Mouse (Mus musculus): Measurements from ENCODE around the gene Usp19.

Gene Usp19

DNA sequence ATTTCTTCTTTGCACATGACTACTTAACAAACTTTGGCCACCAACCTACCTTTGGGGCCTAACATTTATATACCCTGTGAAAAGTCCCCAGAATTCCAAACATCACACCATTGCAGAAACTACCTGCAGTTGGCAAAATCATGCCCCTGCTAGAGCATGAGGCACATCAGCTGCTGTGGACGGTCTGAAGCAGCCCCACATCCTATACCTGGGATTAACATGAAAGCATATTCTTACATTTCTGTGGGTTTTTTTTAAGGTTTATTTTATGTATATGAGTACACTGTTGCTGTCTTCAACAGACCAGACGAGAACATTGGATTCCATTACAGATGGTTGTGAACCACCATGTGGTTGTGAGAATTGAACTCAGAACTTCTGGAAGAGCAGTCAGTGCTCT, 24.2 kb upstream of the Usp19 start:
- no peak for DNase-seq (ENCODE audit: low read depth in 2 of 2, low spot score in 2 of 2)

- no peak for DNase-seq (ENCODE audit: low read depth in 2 of 2, low spot score in 2 of 2)
Observed at GRCm38 (mm10) chr9:108469430-108469829, 21.0 kb upstream of the Usp19 start.

GRCm38 (mm10) chr9:108469845-108470244, 20.6 kb upstream of the Usp19 start:
- DNase-seq (ENCODE audit: low read depth in 2 of 2, low spot score in 2 of 2) = no peak

DNA sequence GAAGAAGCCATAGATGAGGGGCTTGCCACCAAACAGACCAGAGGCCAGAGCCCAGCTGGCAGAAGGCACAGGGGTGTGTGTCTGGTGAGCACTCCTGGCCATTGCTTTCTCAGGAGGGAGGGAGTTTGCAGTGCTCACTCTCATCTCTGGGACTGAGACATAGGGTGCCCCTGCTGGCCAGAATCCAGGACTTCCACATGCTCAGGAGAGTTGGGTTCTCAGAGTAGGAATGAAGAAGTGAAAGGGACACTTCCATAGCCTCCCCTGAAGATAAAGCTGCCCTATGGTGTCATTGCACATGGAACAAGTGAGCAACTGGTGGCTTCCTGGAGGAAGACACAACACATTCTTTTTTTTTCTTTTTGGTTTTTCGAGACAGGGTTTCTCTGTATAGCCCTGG, 15.9 kb upstream of the Usp19 start:
- no peak for DNase-seq (ENCODE audit: low read depth in 2 of 2, low spot score in 2 of 2)

DNA sequence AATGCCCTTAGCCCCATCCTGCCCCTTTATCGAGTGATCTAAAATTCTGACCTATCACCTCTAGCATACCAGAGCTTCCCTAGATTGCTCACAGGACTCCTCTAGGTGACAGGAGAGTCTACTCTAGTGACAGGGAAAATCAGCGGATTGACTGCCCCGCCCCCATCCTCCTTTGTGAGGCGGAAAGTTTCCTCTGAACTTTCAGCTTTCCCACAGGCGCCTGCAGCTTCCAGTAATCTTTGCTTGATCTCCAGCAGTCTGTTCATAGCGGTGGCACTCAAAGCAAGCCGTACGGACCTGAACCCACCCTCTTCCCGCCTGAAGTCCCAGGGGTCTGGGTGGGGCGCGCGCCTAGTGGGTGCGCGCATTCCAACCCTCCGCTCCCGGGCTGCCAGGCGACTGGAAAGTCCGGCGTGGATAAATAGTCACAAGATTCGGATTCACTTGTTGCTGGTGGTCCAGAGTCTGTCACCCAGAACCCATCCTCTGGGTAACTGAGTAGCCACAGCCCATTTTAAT, 11.7 kb upstream of the Usp19 start:
- DNase-seq (ENCODE audit: low read depth in 2 of 2, low spot score in 2 of 2) = no peak

DNA sequence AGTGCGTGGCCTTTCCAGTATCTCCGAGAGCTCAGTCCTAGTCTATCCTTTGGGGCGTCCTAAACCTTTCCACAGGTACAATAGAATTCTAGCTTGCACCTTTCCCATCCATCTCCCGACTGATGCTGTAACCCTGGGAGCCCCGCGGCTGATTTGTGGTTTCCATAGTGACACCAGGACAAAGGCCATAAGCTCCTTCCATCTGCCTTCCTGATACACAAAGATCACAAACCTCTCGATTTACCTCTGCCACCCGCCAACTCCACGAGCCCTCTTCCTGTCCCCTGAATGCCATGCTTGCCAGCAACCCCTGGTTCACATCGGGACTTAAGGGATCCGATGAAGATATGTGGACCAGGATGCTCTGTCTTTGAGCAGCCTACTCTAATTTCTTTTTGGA, 11.2 kb upstream of the Usp19 start:
- DNase-seq (ENCODE audit: low read depth in 2 of 2, low spot score in 2 of 2) = no peak

- no peak for DNase-seq (ENCODE audit: low read depth in 2 of 2, low spot score in 2 of 2)
Observed at GRCm38 (mm10) chr9:108479721-108480351, 10.6 kb upstream of the Usp19 start, which contains the start of gene Lamb2. Gene Lamb2 (plus strand): TSS chr9:108479736.

DNA sequence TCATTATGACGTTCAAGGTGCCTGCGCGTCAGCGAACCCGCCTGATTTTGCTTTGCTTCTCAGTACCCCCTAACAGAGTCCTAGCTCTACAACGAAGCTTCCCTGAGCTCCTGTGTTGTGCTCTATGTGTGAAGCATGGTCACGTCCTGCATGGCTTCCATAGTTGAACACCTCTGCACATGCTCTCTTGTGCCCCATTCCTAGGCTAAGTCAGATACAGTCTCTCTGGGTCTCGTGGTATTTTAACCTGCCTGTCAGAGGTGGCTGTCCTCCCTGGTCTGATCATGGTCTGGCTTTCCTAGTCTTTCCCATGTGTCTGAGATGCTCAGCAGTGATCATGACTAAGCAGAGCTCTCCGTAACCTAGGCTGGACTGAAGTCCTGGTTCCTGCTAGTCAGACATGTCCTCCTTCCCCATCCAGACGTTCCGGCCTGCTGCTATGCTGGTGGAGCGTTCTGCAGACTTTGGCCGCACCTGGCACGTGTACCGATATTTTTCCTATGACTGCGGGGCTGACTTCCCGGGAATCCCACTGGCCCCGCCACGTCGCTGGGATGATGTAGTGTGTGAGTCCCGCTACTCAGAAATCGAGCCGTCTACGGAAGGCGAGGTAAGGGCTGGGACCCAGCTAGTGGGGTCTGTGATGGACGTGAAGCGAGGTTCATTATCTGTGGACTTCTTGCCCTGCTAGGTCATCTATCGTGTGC, 9.4 kb upstream of the Usp19 start:
- DNase-seq (ENCODE audit: low read depth in 2 of 2, low spot score in 2 of 2) = no peak

DNA sequence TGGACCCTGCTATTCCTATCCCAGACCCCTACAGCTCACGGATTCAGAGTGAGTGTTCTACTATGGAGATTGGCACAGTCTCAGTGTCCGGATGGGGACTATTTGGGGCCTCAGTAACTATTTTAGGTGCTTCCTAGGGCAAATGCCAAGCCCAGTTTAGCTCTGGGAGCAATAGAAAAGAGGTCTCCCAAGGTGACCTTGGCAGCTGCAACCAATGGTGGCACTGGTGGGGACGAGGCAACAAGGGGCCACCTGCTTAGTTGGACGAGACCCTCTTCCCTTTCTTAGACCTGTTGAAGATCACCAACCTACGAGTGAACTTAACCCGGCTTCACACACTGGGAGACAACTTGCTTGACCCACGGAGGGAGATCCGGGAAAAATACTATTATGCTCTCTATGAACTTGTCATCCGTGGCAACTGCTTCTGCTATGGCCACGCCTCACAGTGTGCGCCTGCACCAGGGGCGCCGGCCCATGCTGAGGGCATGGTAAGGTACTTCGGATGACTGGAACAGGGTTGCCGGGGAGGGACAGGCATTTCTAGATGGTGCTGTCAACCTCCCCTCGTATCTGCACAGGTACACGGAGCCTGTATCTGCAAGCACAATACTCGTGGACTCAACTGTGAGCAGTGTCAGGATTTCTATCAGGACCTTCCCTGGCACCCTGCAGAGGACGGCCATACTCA, 8.7 kb upstream of the Usp19 start:
- DNase-seq (ENCODE audit: low read depth in 2 of 2, low spot score in 2 of 2) = no peak

GRCm38 (mm10) chr9:108483051-108483790, 7.2 kb upstream of the Usp19 start:
- no peak for DNase-seq (ENCODE audit: low read depth in 2 of 2, low spot score in 2 of 2)

DNA sequence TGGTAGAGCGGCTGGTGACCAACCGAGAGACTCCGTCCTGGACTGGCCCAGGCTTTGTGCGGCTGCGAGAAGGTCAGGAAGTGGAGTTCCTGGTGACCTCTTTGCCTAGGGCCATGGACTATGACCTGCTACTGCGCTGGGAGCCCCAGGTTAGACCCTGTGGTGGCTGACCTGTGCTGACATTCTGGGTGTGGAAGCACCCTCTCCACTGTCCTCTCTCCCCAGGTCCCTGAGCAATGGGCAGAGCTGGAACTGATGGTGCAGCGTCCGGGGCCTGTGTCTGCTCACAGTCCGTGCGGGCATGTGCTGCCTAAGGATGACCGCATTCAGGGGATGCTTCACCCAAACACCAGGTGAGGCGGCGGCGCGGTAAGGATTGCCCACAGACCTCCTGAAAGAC, 6.4 kb upstream of the Usp19 start:
- DNase-seq (ENCODE audit: low read depth in 2 of 2, low spot score in 2 of 2) = no peak

GRCm38 (mm10) chr9:108485301-108485875, 5.0 kb upstream of the Usp19 start:
- no peak for DNase-seq (ENCODE audit: low read depth in 2 of 2, low spot score in 2 of 2)

DNA sequence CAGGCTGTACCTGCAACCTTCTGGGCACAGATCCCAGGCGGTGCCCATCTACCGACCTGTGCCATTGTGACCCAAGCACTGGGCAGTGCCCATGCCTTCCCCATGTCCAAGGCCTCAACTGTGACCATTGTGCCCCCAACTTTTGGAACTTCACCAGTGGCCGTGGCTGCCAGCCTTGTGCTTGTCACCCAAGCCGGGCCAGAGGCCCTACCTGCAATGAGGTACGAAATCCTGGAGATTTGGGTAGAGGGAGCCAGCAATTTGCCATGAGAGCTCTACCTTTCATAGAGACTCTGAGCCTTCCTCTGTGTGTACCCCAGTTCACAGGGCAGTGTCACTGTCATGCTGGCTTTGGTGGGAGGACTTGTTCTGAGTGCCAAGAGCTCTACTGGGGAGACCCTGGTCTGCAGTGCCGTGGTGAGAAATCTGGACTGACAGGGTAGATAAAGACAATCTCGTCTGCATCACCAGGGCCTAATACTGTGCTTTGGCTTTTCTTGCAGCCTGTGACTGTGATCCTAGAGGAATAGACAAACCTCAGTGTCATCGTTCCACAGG, 3.4 kb upstream of the Usp19 start:
- DNase-seq (ENCODE audit: low read depth in 2 of 2, low spot score in 2 of 2) = no peak

GRCm38 (mm10) chr9:108488403-108488802, 2.0 kb upstream of the Usp19 start:
- no peak for DNase-seq (ENCODE audit: low read depth in 2 of 2, low spot score in 2 of 2)

DNA sequence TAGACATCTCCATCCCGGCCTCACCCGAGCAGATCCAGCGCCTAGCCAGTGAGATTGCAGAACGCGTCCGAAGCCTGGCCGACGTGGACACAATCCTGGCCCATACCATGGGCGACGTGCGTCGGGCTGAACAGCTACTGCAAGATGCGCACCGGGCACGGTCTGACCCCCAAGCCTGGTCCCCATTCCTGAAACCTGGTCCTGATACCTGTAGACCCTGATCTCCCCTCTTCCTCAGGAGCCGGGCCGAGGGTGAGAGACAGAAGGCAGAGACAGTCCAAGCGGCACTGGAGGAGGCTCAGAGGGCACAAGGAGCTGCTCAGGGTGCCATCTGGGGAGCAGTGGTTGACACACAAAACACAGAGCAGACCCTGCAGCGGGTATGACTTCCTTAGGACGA, 1.2 kb upstream of the Usp19 start:
- DNase-seq (ENCODE audit: low read depth in 2 of 2, low spot score in 2 of 2) = no peak

DNA sequence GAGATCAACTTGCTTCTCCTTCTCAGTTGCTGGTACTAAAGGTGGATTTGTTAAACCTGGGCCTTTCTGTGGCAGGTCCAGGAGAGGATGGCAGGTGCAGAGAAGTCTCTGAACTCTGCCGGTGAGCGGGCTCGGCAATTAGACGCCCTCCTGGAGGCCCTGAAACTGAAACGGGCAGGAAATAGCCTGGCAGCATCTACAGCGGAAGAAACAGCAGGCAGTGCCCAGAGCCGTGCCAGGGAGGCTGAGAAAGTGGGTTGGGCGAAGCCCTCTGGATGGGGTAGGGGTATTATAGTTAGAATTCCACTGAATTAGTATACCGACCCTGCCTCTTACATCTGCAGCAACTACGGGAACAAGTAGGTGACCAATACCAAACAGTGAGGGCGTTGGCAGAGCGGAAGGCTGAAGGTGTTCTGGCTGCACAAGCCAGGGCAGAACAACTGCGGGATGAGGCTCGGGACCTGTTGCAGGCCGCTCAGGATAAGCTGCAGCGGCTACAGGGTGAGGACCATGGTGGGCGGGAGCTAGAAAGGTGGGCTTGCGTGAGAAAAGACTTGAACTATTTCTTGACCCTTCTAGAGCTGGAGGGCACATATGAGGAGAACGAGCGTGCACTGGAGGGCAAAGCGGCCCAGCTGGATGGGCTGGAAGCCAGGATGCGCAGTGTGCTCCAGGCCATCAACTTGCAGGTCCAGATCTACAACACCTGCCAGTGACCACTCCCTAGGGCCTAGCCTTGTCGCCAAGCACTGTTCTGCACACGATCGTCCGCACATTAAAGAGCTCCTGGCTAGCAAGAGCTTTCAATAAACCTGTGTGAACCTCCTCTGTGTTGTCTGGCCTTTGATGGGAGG, 472 bp upstream of the Usp19 start:
- no peak for DNase-seq (ENCODE audit: low read depth in 2 of 2, low spot score in 2 of 2)

DNA sequence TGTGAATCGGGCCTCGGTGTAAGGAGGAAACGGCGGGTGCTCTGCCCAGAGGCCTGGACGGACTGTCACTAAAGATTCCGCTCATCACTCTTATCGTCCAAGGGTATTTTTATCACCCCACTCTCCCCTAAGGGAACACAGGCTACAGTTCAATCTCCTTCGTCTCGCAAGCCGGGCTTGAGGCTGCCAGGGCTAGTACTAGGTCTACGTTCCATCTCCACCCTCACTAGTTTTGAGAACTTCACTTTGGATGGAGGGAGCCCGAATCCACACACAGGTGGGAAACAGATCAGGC, 831 bp downstream of the Usp19 start:
- no peak for DNase-seq (ENCODE audit: low read depth in 2 of 2, low spot score in 2 of 2)

DNA sequence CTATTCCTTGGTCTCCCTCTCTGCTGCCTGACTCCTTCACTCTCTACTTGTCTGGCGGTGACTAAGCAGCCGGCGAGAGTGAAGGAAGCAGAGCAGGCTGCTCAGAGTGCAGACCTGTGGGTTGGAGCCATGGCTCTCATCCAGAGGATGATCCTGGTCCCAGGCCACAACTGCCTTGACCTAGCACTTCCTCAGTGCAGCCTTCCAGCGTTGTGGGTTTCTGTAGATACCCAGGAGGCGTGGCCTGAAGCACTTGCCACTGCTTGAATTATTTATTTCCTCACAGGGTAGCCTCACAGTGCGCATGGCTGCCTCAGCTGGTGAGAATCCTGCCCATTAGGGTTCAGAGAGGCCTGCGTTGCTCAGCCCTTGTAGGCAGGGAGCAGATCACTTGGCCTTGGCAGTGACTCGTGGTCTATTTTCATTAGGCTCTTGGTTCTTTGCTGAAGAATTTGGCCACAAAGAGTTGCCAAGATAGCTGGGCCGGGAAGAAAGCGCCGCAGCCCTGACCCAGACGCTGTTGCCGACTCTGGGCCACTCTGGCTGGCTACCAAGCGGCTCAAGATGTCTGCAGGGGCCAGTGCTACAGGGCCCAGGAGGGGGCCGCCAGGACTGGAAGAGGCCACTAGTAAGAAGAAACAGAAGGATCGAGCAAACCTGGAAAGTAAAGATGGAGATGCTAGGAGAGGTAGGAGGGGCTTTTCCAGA, 1.8 kb downstream of the Usp19 start:
- DNase-seq (ENCODE audit: low read depth in 2 of 2, low spot score in 2 of 2) = no peak

DNA sequence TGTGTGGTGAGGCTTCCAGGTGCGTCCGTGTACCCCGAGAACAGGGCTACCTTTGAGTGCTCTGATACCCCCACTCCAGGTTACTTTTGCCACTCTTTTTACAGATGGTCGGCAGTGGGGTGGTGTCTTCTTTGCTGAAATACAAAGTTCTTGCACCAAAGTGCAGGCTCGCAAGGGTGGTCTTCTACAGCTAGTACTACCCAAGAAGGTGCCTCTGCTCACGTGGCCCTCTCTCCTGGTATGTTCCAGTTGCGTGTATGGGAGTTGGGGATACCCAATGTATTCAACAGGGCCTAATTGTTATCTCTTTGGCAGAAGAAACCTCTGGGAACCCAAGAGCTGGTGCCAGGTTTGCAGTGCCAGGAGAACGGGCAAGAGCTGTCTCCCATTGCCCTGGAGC, 2.8 kb downstream of the Usp19 start:
- DNase-seq (ENCODE audit: low read depth in 2 of 2, low spot score in 2 of 2) = no peak
